Mouse (Mus musculus): ENCODE data around the gene Zfp423.

DNA sequence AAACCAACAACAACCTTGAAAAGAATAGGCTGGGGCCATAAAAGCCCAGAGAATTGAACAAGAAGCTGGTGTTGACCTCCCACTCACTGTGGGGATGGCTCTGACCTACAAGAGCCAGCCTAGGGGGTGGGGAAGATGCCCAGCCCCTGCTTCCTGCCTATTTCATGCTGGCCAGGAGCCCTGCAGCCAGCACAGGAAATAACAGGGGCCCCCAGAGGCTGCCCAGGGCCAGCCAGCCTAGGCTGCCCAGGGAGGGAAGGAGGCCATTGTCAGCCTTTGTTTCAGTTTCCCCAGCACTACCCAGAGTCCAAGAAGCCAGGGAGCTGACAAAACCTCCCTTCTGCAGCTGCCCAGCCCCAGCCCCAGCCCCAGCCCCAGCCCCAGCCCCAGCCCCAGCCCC is 67.5 kb downstream of the Zfp423 start:
- TF ChIP-seq CTCF (IDR thresholded peaks at IDR 0.05; ENCODE audit: borderline replicate concordance, insufficient read depth, low read length) (no peak), POLR2A (IDR thresholded peaks at IDR 0.05; ENCODE audit: low read depth, low read length) (no peak)
